Mouse (Mus musculus) urinary bladder, postnatal 36 days (tissue): ENCODE measurements around the gene Psmd6.

Experiments used
- DNase-seq, 2 experiments: peaks; one replicate each; pipeline ENCODE4 v3.0.0; 2022; ENCODE audit warnings: low spot score in 2 of 2, mixed read lengths in 1 of 2

Psmd6 gene

GRCm38 (mm10) chr14:14120230-14121096 is at the start of gene Psmd6:
Gene Psmd6, minus strand, starts transcription at chr14:14120984.
- peak; percentile 81 to 89 for DNase-seq

GRCm38 (mm10) chr14:14110710-14111109 is 10.1 kb downstream of the Psmd6 start:
- DNase-seq = no peak

- DNase-seq = no peak
These were observed 15.9 kb downstream of the Psmd6 start for GRCm38 (mm10) chr14:14104930-14105318.

GRCm38 (mm10) chr14:14104213-14104929 is 16.4 kb downstream of the Psmd6 start:
- DNase-seq = no peak

GRCm38 (mm10) chr14:14101296-14101695 is 19.5 kb downstream of the Psmd6 start:
- no peak for DNase-seq

- DNase-seq = no peak
These were observed 20.0 kb downstream of the Psmd6 start for GRCm38 (mm10) chr14:14100773-14101280.

GRCm38 (mm10) chr14:14098330-14098980 is 22.3 kb downstream of the Psmd6 start:
- peak; percentile 79 to 84 for DNase-seq

GRCm38 (mm10) chr14:14090571-14090970 is 30.2 kb downstream of the Psmd6 start:
- DNase-seq = no peak

GRCm38 (mm10) chr14:14088016-14088791 is 32.6 kb downstream of the Psmd6 start:
- no peak for DNase-seq

GRCm38 (mm10) chr14:14087348-14087747 is 33.4 kb downstream of the Psmd6 start:
- no peak for DNase-seq

GRCm38 (mm10) chr14:14086711-14087263 is 34.0 kb downstream of the Psmd6 start:
- DNase-seq = no peak

- no peak for DNase-seq
These were observed 37.0 kb downstream of the Psmd6 start for GRCm38 (mm10) chr14:14083811-14084210.

GRCm38 (mm10) chr14:14080604-14081194 is 40.1 kb downstream of the Psmd6 start:
- DNase-seq = no peak

GRCm38 (mm10) chr14:14071456-14071855 is 49.3 kb downstream of the Psmd6 start:
- no peak for DNase-seq

GRCm38 (mm10) chr14:14070541-14071315 is 50.1 kb downstream of the Psmd6 start:
- DNase-seq = no peak

- DNase-seq = no peak
These were observed 52.2 kb downstream of the Psmd6 start for GRCm38 (mm10) chr14:14068553-14068952.

- peak in 1 of 2 experiments; percentile 21 for DNase-seq
These were observed 52.9 kb downstream of the Psmd6 start for GRCm38 (mm10) chr14:14067648-14068472.

- no peak for DNase-seq
These were observed 54.5 kb downstream of the Psmd6 start for GRCm38 (mm10) chr14:14066241-14066640.

GRCm38 (mm10) chr14:14065142-14065498 is 55.7 kb downstream of the Psmd6 start:
- no peak for DNase-seq
